Mouse (Mus musculus): ENCODE data around the gene Adk. TPM values are rescaled to one million over a fixed set of nuclear protein-coding genes. Genes with fewer than 3 reads are reported as not detected.

The Adk gene
- polyA plus RNA-seq, 1 experiment: 54.0 TPM

GRCm38 (mm10) chr14:21173973-21174745 is 121.8 kb downstream of the Adk start:
- 94% methylated on average over 1 of the region's 1 CpGs for WGBS
- TF ChIP-seq CTCF (IDR thresholded peaks at IDR 0.05; ENCODE audit: insufficient read depth, low read length) (no peak), POLR2A (IDR thresholded peaks at IDR 0.05; ENCODE audit: borderline replicate concordance, extremely low read depth, low read depth, low read length) (no peak)
- no peak overlapping the region for H3K4me3 ChIP-seq (replicated peaks; ENCODE audit: extremely low read depth, low read depth, low read length)
- no peaks in the 10 kb centered on the region for H3K4me1 ChIP-seq (ENCODE audit: control insufficient read depth, insufficient read depth, low read length)
- no peak for DNase-seq

GRCm38 (mm10) chr14:21174804-21175203 is 122.4 kb downstream of the Adk start:
- no peak overlapping the region for H3K4me3 ChIP-seq (replicated peaks; ENCODE audit: extremely low read depth, low read depth, low read length)
- no peak for TF ChIP-seq POLR2A (IDR thresholded peaks at IDR 0.05; ENCODE audit: borderline replicate concordance, extremely low read depth, low read depth, low read length)
- H3K4me1 ChIP-seq (ENCODE audit: control insufficient read depth, insufficient read depth, low read length): no peaks in the 10 kb centered on the region
- WGBS: 72% methylated on average over 2 of the region's 2 CpGs
- no peak for DNase-seq

GRCm38 (mm10) chr14:21177781-21178180 is 125.4 kb downstream of the Adk start:
- 59% methylated on average over 2 of the region's 2 CpGs for WGBS
- H3K4me1 ChIP-seq (ENCODE audit: control insufficient read depth, insufficient read depth, low read length): no peaks in the 10 kb centered on the region
- H3K4me3 ChIP-seq (replicated peaks; ENCODE audit: extremely low read depth, low read depth, low read length): no peak overlapping the region
- no peak for DNase-seq
- no peak for TF ChIP-seq CTCF (IDR thresholded peaks at IDR 0.05; ENCODE audit: insufficient read depth, low read length)
- no peak for TF ChIP-seq POLR2A (IDR thresholded peaks at IDR 0.05; ENCODE audit: borderline replicate concordance, extremely low read depth, low read depth, low read length)

- Histone ChIP-seq H3K4me1 (ENCODE audit: control insufficient read depth, insufficient read depth, low read length) (no peaks in the 10 kb centered on the region), H3K4me3 (replicated peaks; ENCODE audit: extremely low read depth, low read depth, low read length) (no peak overlapping the region)
- TF ChIP-seq CTCF (IDR thresholded peaks at IDR 0.05; ENCODE audit: insufficient read depth, low read length) (no peak), POLR2A (IDR thresholded peaks at IDR 0.05; ENCODE audit: borderline replicate concordance, extremely low read depth, low read depth, low read length) (no peak)
- 73% methylated on average over 6 of the region's 6 CpGs for WGBS
- DNase-seq: no peak
These were observed 126.0 kb downstream of the Adk start for GRCm38 (mm10) chr14:21178356-21178755.

- TF ChIP-seq CTCF (IDR thresholded peaks at IDR 0.05; ENCODE audit: insufficient read depth, low read length) (no peak), POLR2A (IDR thresholded peaks at IDR 0.05; ENCODE audit: borderline replicate concordance, extremely low read depth, low read depth, low read length) (no peak)
- Histone ChIP-seq H3K4me3 (replicated peaks; ENCODE audit: extremely low read depth, low read depth, low read length) (no peak overlapping the region), H3K4me1 (ENCODE audit: control insufficient read depth, insufficient read depth, low read length) (no peaks in the 10 kb centered on the region)
- no peak for DNase-seq
- WGBS: 54% methylated on average over 3 of the region's 3 CpGs
These were observed 128.7 kb downstream of the Adk start for GRCm38 (mm10) chr14:21181053-21181452.

- TF ChIP-seq CTCF (IDR thresholded peaks at IDR 0.05; ENCODE audit: insufficient read depth, low read length) (no peak), POLR2A (IDR thresholded peaks at IDR 0.05; ENCODE audit: borderline replicate concordance, extremely low read depth, low read depth, low read length) (no peak)
- no peak overlapping the region for H3K4me3 ChIP-seq (replicated peaks; ENCODE audit: extremely low read depth, low read depth, low read length)
- peaks cover 3% of the 10 kb centered on the region; the same call in 1 of the 2 replicates for H3K4me1 ChIP-seq (ENCODE audit: control insufficient read depth, insufficient read depth, low read length)
- no peak for DNase-seq
- 70% methylated on average over 6 of the region's 6 CpGs for WGBS
These were observed 139.6 kb downstream of the Adk start for GRCm38 (mm10) chr14:21191966-21192365.

GRCm38 (mm10) chr14:21192749-21193148 is 140.4 kb downstream of the Adk start:
- no peak for DNase-seq
- 87% methylated on average over 3 of the region's 3 CpGs for WGBS
- Histone ChIP-seq H3K4me1 (ENCODE audit: control insufficient read depth, insufficient read depth, low read length) (peaks cover 3% of the 10 kb centered on the region; the same call in 1 of the 2 replicates), H3K4me3 (replicated peaks; ENCODE audit: extremely low read depth, low read depth, low read length) (no peak overlapping the region)
- TF ChIP-seq CTCF (IDR thresholded peaks at IDR 0.05; ENCODE audit: insufficient read depth, low read length): no peak
- TF ChIP-seq POLR2A (IDR thresholded peaks at IDR 0.05; ENCODE audit: borderline replicate concordance, extremely low read depth, low read depth, low read length): no peak

GRCm38 (mm10) chr14:21194336-21194735 is 142.0 kb downstream of the Adk start:
- no peak overlapping the region for H3K4me3 ChIP-seq (replicated peaks; ENCODE audit: extremely low read depth, low read depth, low read length)
- DNase-seq: no peak
- whole genome bisulfite sequencing: 27% methylated on average over 6 of the region's 6 CpGs
- peaks cover 3% of the 10 kb centered on the region; the same call in 1 of the 2 replicates for H3K4me1 ChIP-seq (ENCODE audit: control insufficient read depth, insufficient read depth, low read length)
- TF ChIP-seq POLR2A (IDR thresholded peaks at IDR 0.05; ENCODE audit: borderline replicate concordance, extremely low read depth, low read depth, low read length) (no peak), CTCF (IDR thresholded peaks at IDR 0.05; ENCODE audit: insufficient read depth, low read length) (no peak)

GRCm38 (mm10) chr14:21200850-21201249 is 148.5 kb downstream of the Adk start:
- no peaks in the 10 kb centered on the region for H3K4me1 ChIP-seq (ENCODE audit: control insufficient read depth, insufficient read depth, low read length)
- DNase-seq: no peak
- 46% methylated on average over 3 of the region's 3 CpGs for WGBS
- TF ChIP-seq POLR2A (IDR thresholded peaks at IDR 0.05; ENCODE audit: borderline replicate concordance, extremely low read depth, low read depth, low read length) (no peak), CTCF (IDR thresholded peaks at IDR 0.05; ENCODE audit: insufficient read depth, low read length) (no peak)
- no peak overlapping the region for H3K4me3 ChIP-seq (replicated peaks; ENCODE audit: extremely low read depth, low read depth, low read length)

- Histone ChIP-seq H3K4me3 (replicated peaks; ENCODE audit: extremely low read depth, low read depth, low read length) (no peak overlapping the region), H3K4me1 (ENCODE audit: control insufficient read depth, insufficient read depth, low read length) (no peaks in the 10 kb centered on the region)
- WGBS: 88% methylated on average over 4 of the region's 4 CpGs
- TF ChIP-seq CTCF (IDR thresholded peaks at IDR 0.05; ENCODE audit: insufficient read depth, low read length) (no peak), POLR2A (IDR thresholded peaks at IDR 0.05; ENCODE audit: borderline replicate concordance, extremely low read depth, low read depth, low read length) (no peak)
- DNase-seq: no peak
These were observed 154.1 kb downstream of the Adk start for GRCm38 (mm10) chr14:21206472-21206871.

Data from lung, adult 2 months (tissue).